Mouse (Mus musculus) brain, adult 2 months (tissue): ENCODE measurements at regions not wholly inside any gene's neighbourhood (a gene's known extent, or its start where the extent isn't known, plus 50 kb on each side); places are given as distances from the start of the nearest gene placed in this dataset.

Experiments
- DNase-seq: peaks from one replicate; pipeline ENCODE4 v3.0.0; 2011; ENCODE audit warnings: low read depth, low spot score

DNA sequence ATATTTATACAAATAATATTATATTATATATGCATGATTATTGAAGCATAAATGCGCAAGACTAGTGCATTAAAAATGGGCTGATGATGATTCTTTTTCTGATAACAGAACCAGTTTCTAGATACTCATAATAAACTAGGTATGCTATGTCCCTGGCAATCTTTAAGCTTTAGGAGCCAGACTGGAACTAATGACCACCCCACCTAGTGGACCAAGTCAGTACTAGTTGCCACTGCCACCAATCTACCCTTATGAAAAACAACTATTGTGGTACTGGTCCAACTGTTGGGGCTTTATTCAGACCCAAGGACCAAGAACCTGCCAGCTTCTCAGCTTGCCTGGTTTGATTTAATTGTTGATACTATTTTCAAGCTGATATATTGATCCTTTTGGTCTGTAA is 722.8 kb downstream of the Dach1 start:
- DNase-seq, result no peak

DNA sequence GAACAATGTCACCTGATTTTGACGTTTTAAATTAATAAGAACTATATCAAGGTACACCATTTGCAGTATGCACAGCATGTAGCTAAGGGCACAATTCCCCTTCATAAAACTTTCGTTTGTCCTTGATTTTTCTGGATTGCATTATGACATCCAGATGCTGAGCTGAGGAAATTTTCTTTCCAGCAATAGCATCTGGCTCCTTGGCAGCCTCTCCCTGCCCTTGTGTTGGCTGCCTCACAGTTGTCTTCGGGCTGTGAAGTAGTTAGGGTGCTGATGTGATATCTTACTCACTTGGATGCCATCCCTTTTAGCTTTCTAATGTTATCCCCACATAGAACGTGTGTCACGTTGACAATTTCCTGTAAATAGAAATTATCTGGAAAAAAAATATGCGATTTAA is 729.2 kb downstream of the Dach1 start:
- DNase-seq, result no peak

GRCm38 (mm10) chr14:97435453-97436233 is 733.9 kb downstream of the Dach1 start:
- peak; percentile 27 for DNase-seq

- DNase-seq, result peak; percentile 35
These were observed 738.3 kb downstream of the Dach1 start for GRCm38 (mm10) chr14:97431221-97431620.

DNA sequence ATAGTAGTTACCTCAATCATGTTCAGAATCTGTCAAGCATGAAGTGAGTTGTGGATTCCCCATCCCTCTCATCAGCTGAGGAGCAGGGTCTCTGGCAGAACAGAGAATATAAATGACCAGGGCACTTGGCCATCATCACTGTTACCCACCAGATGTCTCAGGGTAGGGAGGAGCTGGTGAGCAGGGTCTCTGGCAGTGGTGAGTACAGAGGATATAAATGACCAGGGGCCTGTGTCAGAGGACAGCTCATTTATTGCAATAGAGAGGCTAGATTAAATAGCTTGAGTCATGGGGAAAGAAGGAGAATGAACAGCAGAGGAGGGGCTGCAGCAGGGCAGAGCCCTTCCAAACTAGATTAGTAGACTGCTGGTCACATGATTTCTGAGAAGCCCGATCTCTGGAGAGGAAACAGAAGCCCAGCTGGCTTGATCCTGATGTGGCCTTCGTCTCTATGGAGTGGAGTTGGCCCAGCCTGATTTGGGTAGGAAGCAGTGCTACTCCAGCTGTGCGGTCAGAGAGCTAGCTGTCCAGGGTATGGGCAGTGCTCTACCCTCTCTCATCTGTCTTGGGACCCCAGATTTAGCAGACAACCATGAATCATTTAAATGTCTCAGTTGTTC is 766.3 kb downstream of the Dach1 start:
- DNase-seq, result no peak

DNA sequence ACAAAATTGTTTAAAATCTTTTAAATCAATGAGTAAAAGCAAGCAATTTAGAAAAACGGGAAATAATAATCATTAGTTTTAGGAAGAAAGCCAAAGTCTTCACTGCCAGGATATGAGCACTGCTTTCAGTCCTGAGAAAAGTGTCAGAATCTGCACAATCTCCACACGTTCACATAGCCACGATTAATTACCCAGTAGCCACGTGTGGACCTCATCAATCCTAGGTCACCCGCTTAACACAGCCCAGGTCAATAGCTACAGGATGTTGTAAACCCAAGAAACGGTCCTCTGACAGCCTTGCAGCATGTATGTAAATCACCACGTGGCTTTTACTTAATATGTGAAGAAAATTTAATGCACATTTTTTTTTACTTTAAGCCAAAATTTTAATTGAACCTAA is 773.2 kb downstream of the Dach1 start:
- no peak for DNase-seq

- no peak for DNase-seq
These were observed 773.7 kb downstream of the Dach1 start for GRCm38 (mm10) chr14:97395750-97396377.

GRCm38 (mm10) chr14:97389005-97389404 is 780.6 kb downstream of the Dach1 start:
- DNase-seq, result no peak

DNA sequence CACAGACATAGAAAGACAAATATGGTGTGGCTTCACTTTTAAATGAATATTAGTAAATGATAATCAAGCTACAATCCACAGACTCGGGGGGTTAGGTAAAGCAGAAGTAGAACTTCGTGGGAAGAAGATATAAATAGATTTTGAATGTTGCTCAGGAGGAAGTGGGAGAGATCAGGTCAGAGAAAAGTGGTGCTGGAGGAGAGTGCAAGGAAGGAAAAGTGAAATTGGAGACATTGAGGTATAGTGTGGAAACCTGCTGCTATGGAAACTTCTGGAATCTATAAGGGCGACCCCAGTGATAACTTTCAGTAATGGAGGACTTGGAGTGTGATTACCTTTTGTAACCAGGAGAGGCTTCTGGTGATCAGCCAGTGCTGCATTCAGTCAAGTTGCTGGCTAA is 789.4 kb downstream of the Dach1 start:
- no peak for DNase-seq

DNA sequence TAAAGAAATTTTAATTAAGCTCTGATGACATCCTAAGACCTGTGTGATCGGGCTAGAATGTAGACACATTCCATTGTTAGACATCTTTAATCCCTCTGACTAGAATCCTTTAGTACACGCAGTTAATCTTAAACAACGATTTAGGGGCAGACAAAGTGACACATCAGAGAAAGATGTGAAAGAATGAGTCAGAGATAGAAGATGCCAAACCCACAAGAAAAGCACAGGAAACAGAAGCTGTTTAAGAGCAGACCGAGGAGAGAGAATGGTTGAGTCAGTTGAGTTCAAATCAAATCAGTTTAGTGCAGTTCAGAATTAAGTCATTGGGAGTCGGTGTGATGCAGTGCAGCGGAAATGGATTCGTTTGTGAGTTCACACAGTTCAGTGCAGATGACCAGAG is 812.6 kb downstream of the Dach1 start:
- DNase-seq, result peak; percentile 3

DNA sequence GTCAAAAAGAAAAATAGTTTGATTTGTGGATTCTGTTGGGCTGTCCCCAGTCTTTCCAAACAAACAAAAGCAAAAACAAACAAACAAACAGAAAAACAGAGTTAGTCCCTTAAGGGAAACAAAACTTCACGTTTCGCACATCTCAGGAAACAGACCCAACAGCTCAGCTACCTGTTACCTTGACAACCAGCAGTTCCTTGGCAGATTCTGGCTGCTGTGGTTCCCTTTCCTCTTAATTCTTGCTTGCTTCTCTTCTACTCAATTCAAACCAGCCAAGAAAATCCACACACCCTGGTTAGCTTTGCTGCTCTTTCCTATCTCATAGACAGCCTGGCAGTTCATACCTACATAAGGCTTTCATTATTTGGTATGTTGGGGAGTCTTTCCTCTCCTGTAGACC is 821.6 kb downstream of the Dach1 start:
- DNase-seq, result peak; percentile 2

DNA sequence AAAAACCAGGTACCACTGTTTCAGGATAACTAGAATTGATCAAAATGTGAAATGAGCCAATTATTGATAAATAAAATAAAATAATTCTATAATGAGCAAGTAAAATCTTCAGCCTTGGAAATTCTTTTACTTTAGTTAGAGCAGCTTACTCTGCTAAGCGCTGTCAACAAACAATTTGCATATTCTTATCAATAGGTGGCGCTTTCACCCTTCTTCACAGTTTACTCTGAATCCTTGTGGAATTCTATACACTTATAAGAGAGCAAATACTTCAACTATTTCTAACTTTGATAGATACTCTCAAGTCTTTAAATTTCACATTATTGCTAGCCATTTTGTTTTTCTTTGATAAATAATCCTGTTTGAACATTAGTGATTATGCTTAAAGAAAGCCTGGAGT is 812.5 kb upstream of the Klhl1 start:
- DNase-seq, result peak; percentile 59

- no peak for DNase-seq
These were observed 811.1 kb upstream of the Klhl1 start for GRCm38 (mm10) chr14:97329979-97330378.

DNA sequence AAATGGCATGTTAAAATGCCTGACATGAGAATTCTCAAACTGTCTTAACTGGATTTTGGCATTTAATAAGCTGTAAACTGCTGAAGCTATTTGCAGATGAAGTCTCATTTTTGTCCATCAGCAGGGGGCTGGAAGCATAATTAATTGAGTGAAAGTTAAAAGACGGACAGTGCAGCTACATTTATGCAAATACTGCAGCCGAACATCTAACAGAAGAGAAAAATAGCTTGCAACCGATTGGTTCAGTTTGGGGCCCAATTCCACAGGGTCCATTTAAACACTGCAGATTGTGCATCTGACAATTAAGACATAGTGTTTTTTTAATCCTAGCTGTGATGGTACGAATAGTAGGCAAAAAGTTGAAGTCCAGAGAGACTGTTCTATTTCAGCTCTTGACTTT is 774.2 kb upstream of the Klhl1 start:
- no peak for DNase-seq

GRCm38 (mm10) chr14:97287447-97287846 is 768.5 kb upstream of the Klhl1 start:
- DNase-seq, result no peak

GRCm38 (mm10) chr14:97258461-97258860 is 739.6 kb upstream of the Klhl1 start:
- no peak for DNase-seq
